Mouse (Mus musculus): Measurements from ENCODE around the gene Fbxo4.

The Fbxo4 gene

GRCm38 (mm10) chr15:3979061-3979848, at the start of gene Fbxo4:
TSS of gene Fbxo4 (minus strand) at chr15:3979573.
- no peak for DNase-seq (ENCODE audit: low read depth, low spot score)

GRCm38 (mm10) chr15:4028960-4029359, 49.6 kb upstream of the Fbxo4 start:
- DNase-seq (ENCODE audit: low read depth, low spot score), result no peak

GRCm38 (mm10) chr15:4028411-4028700, 49.0 kb upstream of the Fbxo4 start:
- DNase-seq (ENCODE audit: low read depth, low spot score), result no peak

- DNase-seq (ENCODE audit: low read depth, low spot score), result no peak
Measured at GRCm38 (mm10) chr15:4027671-4028410, 48.5 kb upstream of the Fbxo4 start.

- DNase-seq (ENCODE audit: low read depth, low spot score), result no peak
Measured at GRCm38 (mm10) chr15:4026831-4027584, 47.6 kb upstream of the Fbxo4 start.

DNA sequence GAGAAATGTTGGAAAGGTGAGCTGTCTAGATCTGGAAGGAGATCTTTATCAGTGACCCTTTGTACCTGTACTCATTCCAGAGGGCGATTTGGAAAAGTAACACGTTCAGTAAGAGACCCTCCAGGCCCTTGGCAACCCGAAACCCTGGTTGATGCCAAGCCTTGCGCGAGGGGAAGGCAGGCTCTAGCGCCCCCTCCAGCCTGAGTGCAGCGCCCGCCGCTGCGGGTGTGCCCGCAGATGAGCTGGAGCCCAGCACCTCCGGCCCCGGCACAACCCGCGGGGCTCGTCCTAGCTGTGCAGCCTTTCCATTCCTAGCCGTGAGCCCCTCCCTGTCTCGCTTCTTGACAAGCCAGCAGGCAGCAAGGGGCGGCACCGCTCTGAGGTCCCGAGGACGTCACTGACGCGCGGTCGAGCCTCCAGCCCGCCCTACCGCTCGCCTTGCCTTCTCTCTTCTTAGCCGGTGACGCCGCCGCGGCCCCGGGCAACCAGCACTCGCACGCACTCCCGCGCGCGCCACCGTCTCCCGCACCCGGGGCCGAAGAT, 46.9 kb upstream of the Fbxo4 start, which contains the start of gene Oxct1:
TSS of gene Oxct1 (plus strand) at position 153 of the 543 bp plus-strand sequence.
- DNase-seq (ENCODE audit: low read depth, low spot score), result peak; percentile 21

GRCm38 (mm10) chr15:4025508-4025904, 46.1 kb upstream of the Fbxo4 start:
- no peak for DNase-seq (ENCODE audit: low read depth, low spot score)

DNA sequence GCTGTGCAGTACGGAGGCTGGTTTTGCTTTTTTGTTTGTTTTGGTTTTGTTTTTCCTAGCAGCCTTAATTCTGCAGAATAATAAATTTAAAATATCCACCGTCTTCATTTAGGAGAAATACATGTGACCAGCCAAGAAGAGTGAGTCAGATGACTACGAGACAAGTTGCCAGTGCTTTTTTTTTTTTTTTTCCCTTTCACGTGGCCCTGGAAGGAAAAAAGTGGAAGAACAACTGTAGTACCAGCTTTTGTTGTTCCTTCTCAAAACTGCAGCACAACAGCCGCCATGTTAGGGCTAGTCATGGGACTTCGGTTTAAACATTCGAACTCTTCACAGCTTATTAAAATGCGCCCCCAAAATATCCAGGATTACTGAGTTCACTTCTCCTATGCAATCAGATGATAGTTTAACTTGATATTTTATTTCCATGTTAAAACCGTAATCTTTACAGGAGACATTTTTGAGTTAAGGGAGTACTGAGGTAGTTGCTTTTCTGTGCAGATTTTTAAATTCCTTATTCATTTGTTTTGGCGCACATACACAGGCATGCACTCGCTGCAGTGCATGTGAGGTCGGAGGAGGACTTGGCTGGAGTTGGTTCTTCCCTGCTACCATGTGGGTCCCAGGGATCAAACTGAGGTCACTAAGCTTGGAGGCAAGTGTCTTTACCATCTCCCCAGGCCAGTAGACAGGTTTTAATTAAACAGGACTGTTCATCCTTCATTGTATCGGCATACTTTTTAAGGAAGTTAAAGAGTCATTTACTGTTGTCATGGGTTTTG, 45.5 kb upstream of the Fbxo4 start:
- no peak for DNase-seq (ENCODE audit: low read depth, low spot score)

- DNase-seq (ENCODE audit: low read depth, low spot score), result no peak
Measured at GRCm38 (mm10) chr15:4023747-4024146, 44.4 kb upstream of the Fbxo4 start.

- DNase-seq (ENCODE audit: low read depth, low spot score), result no peak
Measured at GRCm38 (mm10) chr15:4020711-4021110, 41.3 kb upstream of the Fbxo4 start.

GRCm38 (mm10) chr15:4013873-4014272, 34.5 kb upstream of the Fbxo4 start:
- DNase-seq (ENCODE audit: low read depth, low spot score), result no peak

DNA sequence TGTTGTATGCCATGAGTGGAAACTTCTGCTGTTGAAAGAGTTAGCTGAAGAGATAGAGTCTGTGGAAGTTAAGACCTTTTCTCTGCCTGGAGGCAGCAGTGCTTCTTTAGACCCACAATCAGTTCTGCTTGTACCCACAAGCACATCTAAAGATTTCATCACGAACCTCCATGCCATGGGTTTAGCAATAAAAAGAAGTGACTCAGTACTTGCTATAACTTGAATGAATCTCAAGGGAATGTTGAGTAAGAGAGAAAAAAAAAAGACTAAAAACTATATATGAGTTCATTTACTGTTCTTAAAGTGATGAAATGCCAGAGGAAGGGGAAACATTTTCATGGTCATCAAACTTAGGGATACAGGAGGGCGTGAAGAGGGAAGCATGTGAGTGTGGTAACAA, 21.2 kb upstream of the Fbxo4 start:
- no peak for DNase-seq (ENCODE audit: low read depth, low spot score)

GRCm38 (mm10) chr15:3999144-3999543, 19.8 kb upstream of the Fbxo4 start:
- no peak for DNase-seq (ENCODE audit: low read depth, low spot score)

- peak; percentile 35 for DNase-seq (ENCODE audit: low read depth, low spot score)
Measured at GRCm38 (mm10) chr15:3996267-3997010, 17.1 kb upstream of the Fbxo4 start.

GRCm38 (mm10) chr15:3995448-3996266, 16.3 kb upstream of the Fbxo4 start, which contains the start of gene AW549877:
TSS of gene AW549877 (minus strand) at chr15:3995744.
- peak; percentile 96 for DNase-seq (ENCODE audit: low read depth, low spot score)

- DNase-seq (ENCODE audit: low read depth, low spot score), result no peak
Measured at GRCm38 (mm10) chr15:3994852-3995447, 15.6 kb upstream of the Fbxo4 start.

DNA sequence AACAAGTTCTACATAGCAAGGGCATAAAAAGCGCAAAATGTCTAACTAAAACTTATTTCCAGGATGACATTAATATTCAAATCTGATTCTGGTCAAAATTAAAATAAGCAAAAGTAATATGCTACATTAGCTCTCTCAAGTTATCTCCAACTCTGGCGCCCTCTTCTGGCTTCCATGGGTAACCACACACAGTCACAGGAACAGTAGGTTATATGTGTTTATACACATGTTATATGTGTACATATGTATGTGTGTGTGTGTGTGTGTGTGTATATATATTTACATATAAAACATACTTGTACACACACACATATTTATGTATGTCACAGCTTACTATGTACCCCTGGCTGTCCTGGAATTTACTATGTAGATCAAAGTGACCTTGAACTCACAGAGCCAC, 8.6 kb upstream of the Fbxo4 start:
- no peak for DNase-seq (ENCODE audit: low read depth, low spot score)

- no peak for DNase-seq (ENCODE audit: low read depth, low spot score)
Measured at GRCm38 (mm10) chr15:3984876-3985275, 5.5 kb upstream of the Fbxo4 start.

- no peak for DNase-seq (ENCODE audit: low read depth, low spot score)
Measured at GRCm38 (mm10) chr15:3982732-3983131, 3.4 kb upstream of the Fbxo4 start.

Data from c-Kit-negative CD71-positive TER-119-positive erythroid progenitor cells, embryonic 14.5 days (primary cell).